19 mouse cellular contexts compared by ENCODE assay signal in genomic region chr4:46666420-46666819, GRCm38 (mm10).
"Had no signal": no experiment of that assay in that cellular context is flagged by ENCODE, and none has a peak within 500 bp of the region (broad histone marks: within the 10 kb centered on the region; RNA-seq: fewer than 3 reads in every experiment).

No protein-coding gene starts in this region.

- H3K27ac ChIP-seq: kidney, postnatal 0 days; left cerebral cortex, adult 2 months; limb, embryonic 12.5 days; limb, embryonic 15.5 days; liver, embryonic 14.5 days; macrophage; stomach, postnatal 0 days had no signal

- H3K9ac ChIP-seq: limb, embryonic 12.5 days; limb, embryonic 15.5 days; liver, embryonic 14.5 days; liver, postnatal 0 days; lung, embryonic 14.5 days had no signal

- H3K36me3 ChIP-seq: limb, embryonic 12.5 days; limb, embryonic 15.5 days had no signal

- ATAC-seq: liver, postnatal 0 days; lung, postnatal 0 days had no signal

- H3K9me3 ChIP-seq: limb, embryonic 12.5 days; limb, embryonic 15.5 days had no signal

- DNase-seq: kidney, postnatal 25 days; layer of hippocampus, postnatal 36 days; liver, postnatal 0 days; lung, embryonic 14.5 days; midbrain, embryonic 14.5 days; right cerebral cortex, adult 18-20 months; right cerebral cortex, postnatal 14 days; right cerebral cortex, postnatal 4 days; thymus, adult 2 months; thymus, postnatal 14 days; thymus, postnatal 4 days had no signal

- H3K4me3 ChIP-seq: left cerebral cortex, adult 2 months; limb, embryonic 12.5 days; limb, embryonic 15.5 days had no signal

- H3K27me3 ChIP-seq: limb, embryonic 12.5 days had no signal

- H3K4me2 ChIP-seq: limb, embryonic 12.5 days; limb, embryonic 15.5 days; lung, embryonic 14.5 days had no signal
